Mouse (Mus musculus) kidney, embryonic 15.5 days (tissue): Measurements from ENCODE around the gene Fen1. TPM values are rescaled to one million over a fixed set of nuclear protein-coding genes. Genes with fewer than 3 reads are reported as not detected.
"Not testable (repeated sequence)": the region's sequence is repeated elsewhere in the genome, so short reads cannot be mapped to it uniquely, and the experiment has no call there.

ENCODE experiments used
- ATAC-seq: fragments of 200-750 bp; cut with Nextera tagmentation; replicated peaks from 2 replicates; pipeline ENCODE4 v1.8.0; 2017; ENCODE audit warnings: moderate TSS enrichment; ENCODE audit not compliant: low FRiP score
- H3K27ac ChIP-seq: fragments of 300-500 bp; sonication (generic); 2 replicates; pipeline ENCODE4 v1.5.1; 2015; ENCODE audit warnings: mild to moderate bottlenecking, inconsistent platforms
- H3K27me3 ChIP-seq: fragments of 300-500 bp; sonication (generic); 2 replicates; pipeline ENCODE4 v1.6.1; 2015; ENCODE audit warnings: inconsistent platforms
- H3K36me3 ChIP-seq: fragments of 300-500 bp; sonication (generic); 2 replicates; pipeline ENCODE4 v1.6.1; 2015; ENCODE audit warnings: inconsistent platforms
- H3K4me1 ChIP-seq: fragments of 300-500 bp; sonication (generic); 2 replicates; pipeline ENCODE4 v1.6.1; 2015; ENCODE audit warnings: inconsistent platforms
- H3K4me2 ChIP-seq: fragments of 300-500 bp; sonication (generic); 2 replicates; pipeline ENCODE4 v1.6.1; 2015; ENCODE audit warnings: moderate library complexity, mild to moderate bottlenecking, inconsistent platforms
- H3K4me3 ChIP-seq: fragments of 300-500 bp; sonication (generic); replicated peaks from 2 replicates; pipeline ENCODE4 v1.5.1; 2015; ENCODE audit warnings: mild to moderate bottlenecking, inconsistent platforms
- H3K9ac ChIP-seq: fragments of 300-500 bp; sonication (generic); 2 replicates; pipeline ENCODE4 v1.6.1; 2015; ENCODE audit warnings: mild to moderate bottlenecking, inconsistent platforms
- H3K9me3 ChIP-seq: fragments of 300-500 bp; sonication (generic); replicated peaks from 2 replicates; pipeline ENCODE4 v1.6.1; 2016; ENCODE audit warnings: inconsistent platforms
- WGBS: fragments of 180-500 bp; shearing (Covaris S2); methylation state at CpG from one replicate; pipeline ENCODE4 v1.1.7; 2015; ENCODE audit warnings: mixed read lengths; 5-methylcytosine and 5-hydroxymethylcytosine counted together
- polyA plus RNA-seq: library from polyadenylated mRNA; unstranded; fragments of >200 nt; fragmentation: Nextera tagmentation; extraction: Ambion mirVana; gene quantifications from 2 replicates; pipeline ENCODE4 v1.2.1, GENCODE M21; 2015

Gene Fen1
- polyA plus RNA-seq, 1 experiment from 2014 or later = 111 TPM

GRCm38 (mm10) chr19:10173844-10174539, 30.0 kb downstream of the Fen1 start:
- Histone ChIP-seq H3K4me3 (no peak overlapping the region), H3K9ac (no peak overlapping the region), H3K27ac (no peak overlapping the region), H3K27me3 (no peaks in the 10 kb centered on the region), H3K4me1 (peaks cover 7% of the 10 kb centered on the region; the same call in 1 of the 2 replicates), H3K4me2 (no peak overlapping the region), H3K36me3 (no peaks in the 10 kb centered on the region), H3K9me3 (no peaks in the 10 kb centered on the region)
- 83% methylated on average over 7 of the region's 7 CpGs for WGBS
- ATAC-seq = no peak

- ATAC-seq = no peak
- Histone ChIP-seq H3K4me3 (no peak overlapping the region), H3K27ac (no peak overlapping the region), H3K36me3 (no peaks in the 10 kb centered on the region), H3K9me3 (no peaks in the 10 kb centered on the region), H3K9ac (no peak overlapping the region), H3K4me2 (no peak overlapping the region), H3K27me3 (no peaks in the 10 kb centered on the region), H3K4me1 (peaks cover 7% of the 10 kb centered on the region; the same call in 1 of the 2 replicates)
- 86% methylated on average over 5 of the region's 5 CpGs for WGBS
These were observed 30.8 kb downstream of the Fen1 start for GRCm38 (mm10) chr19:10173116-10173718.

GRCm38 (mm10) chr19:10171846-10172245, 32.1 kb downstream of the Fen1 start:
- no peaks in the 10 kb centered on the region for H3K36me3 ChIP-seq
- no peak overlapping the region for H3K4me3 ChIP-seq
- no peak overlapping the region for H3K9ac ChIP-seq
- H3K9me3 ChIP-seq = no peaks in the 10 kb centered on the region
- no peak for ATAC-seq
- H3K27ac ChIP-seq = no peak overlapping the region
- H3K4me2 ChIP-seq = no peak overlapping the region
- peaks cover under 1% of the 10 kb centered on the region; the same call in 1 of the 2 replicates for H3K4me1 ChIP-seq
- H3K27me3 ChIP-seq = no peaks in the 10 kb centered on the region

- Histone ChIP-seq H3K4me3 (no peak overlapping the region), H3K27me3 (no peaks in the 10 kb centered on the region), H3K4me2 (no peak overlapping the region), H3K4me1 (no peaks in the 10 kb centered on the region), H3K9me3 (no peaks in the 10 kb centered on the region), H3K9ac (no peak overlapping the region), H3K36me3 (no peaks in the 10 kb centered on the region), H3K27ac (no peak overlapping the region)
- ATAC-seq = no peak
- WGBS = 64% methylated on average over 7 of the region's 7 CpGs
These were observed 32.6 kb downstream of the Fen1 start for GRCm38 (mm10) chr19:10171359-10171758.

GRCm38 (mm10) chr19:10170466-10170865, 33.5 kb downstream of the Fen1 start:
- WGBS = 56% methylated on average over 1 of the region's 1 CpGs
- no peak for ATAC-seq

GRCm38 (mm10) chr19:10169692-10170330, 34.2 kb downstream of the Fen1 start:
- H3K9ac ChIP-seq, H3K27ac ChIP-seq, H3K4me1 ChIP-seq, H3K36me3 ChIP-seq, H3K4me2 ChIP-seq, H3K9me3 ChIP-seq, ATAC-seq, H3K4me3 ChIP-seq, H3K27me3 ChIP-seq: not testable (repeated sequence)
- 93% methylated on average over 3 of the region's 3 CpGs for WGBS

More at GRCm38 (mm10) chr19:10170466-10170865, 33.5 kb downstream of the Fen1 start:
- no peaks in the 10 kb centered on the region for H3K4me1 ChIP-seq
- H3K4me3 ChIP-seq = no peak overlapping the region
- no peaks in the 10 kb centered on the region for H3K36me3 ChIP-seq
- no peaks in the 10 kb centered on the region for H3K9me3 ChIP-seq
- no peaks in the 10 kb centered on the region for H3K27me3 ChIP-seq
- no peak overlapping the region for H3K4me2 ChIP-seq
- H3K9ac ChIP-seq = no peak overlapping the region
- no peak overlapping the region for H3K27ac ChIP-seq

- Histone ChIP-seq H3K4me2 (no peak overlapping the region), H3K36me3 (no peaks in the 10 kb centered on the region), H3K9me3 (no peaks in the 10 kb centered on the region), H3K4me1 (no peaks in the 10 kb centered on the region), H3K9ac (no peak overlapping the region), H3K27me3 (no peaks in the 10 kb centered on the region), H3K27ac (no peak overlapping the region), H3K4me3 (no peak overlapping the region)
- ATAC-seq = no peak
These were observed 34.8 kb downstream of the Fen1 start for GRCm38 (mm10) chr19:10169179-10169578.

- no peaks in the 10 kb centered on the region for H3K27me3 ChIP-seq
- WGBS = 85% methylated on average over 3 of the region's 3 CpGs
- no peak for ATAC-seq
- no peak overlapping the region for H3K9ac ChIP-seq
- H3K27ac ChIP-seq = no peak overlapping the region
- no peaks in the 10 kb centered on the region for H3K36me3 ChIP-seq
- no peaks in the 10 kb centered on the region for H3K4me1 ChIP-seq
- H3K4me2 ChIP-seq = no peak overlapping the region
- H3K9me3 ChIP-seq = no peaks in the 10 kb centered on the region
- H3K4me3 ChIP-seq = no peak overlapping the region
These were observed 35.5 kb downstream of the Fen1 start for GRCm38 (mm10) chr19:10168441-10168840.

- H3K36me3 ChIP-seq = no peaks in the 10 kb centered on the region
- no peaks in the 10 kb centered on the region for H3K9me3 ChIP-seq
- H3K4me2 ChIP-seq = no peak overlapping the region
- no peak for ATAC-seq
- no peak overlapping the region for H3K27ac ChIP-seq
- no peaks in the 10 kb centered on the region for H3K4me1 ChIP-seq
- no peaks in the 10 kb centered on the region for H3K27me3 ChIP-seq
- WGBS = 70% methylated on average over 1 of the region's 1 CpGs
- no peak overlapping the region for H3K4me3 ChIP-seq
- no peak overlapping the region for H3K9ac ChIP-seq
These were observed 36.0 kb downstream of the Fen1 start for GRCm38 (mm10) chr19:10167951-10168350.

- Histone ChIP-seq H3K9ac (no peak overlapping the region), H3K27me3 (no peaks in the 10 kb centered on the region), H3K4me2 (no peak overlapping the region), H3K36me3 (no peaks in the 10 kb centered on the region), H3K4me1 (no peaks in the 10 kb centered on the region), H3K27ac (no peak overlapping the region), H3K9me3 (no peaks in the 10 kb centered on the region), H3K4me3 (no peak overlapping the region)
- no peak for ATAC-seq
- WGBS = 73% methylated on average over 4 of the region's 4 CpGs
These were observed 36.9 kb downstream of the Fen1 start for GRCm38 (mm10) chr19:10167112-10167511.

- H3K4me2 ChIP-seq, ATAC-seq: not testable (repeated sequence)
- 89% methylated on average over 4 of the region's 4 CpGs for WGBS
These were observed 38.0 kb downstream of the Fen1 start for GRCm38 (mm10) chr19:10165928-10166327.

GRCm38 (mm10) chr19:10163896-10164295, 40.1 kb downstream of the Fen1 start:
- no peaks in the 10 kb centered on the region for H3K27me3 ChIP-seq
- no peak for ATAC-seq
- H3K4me1 ChIP-seq = no peaks in the 10 kb centered on the region
- H3K9me3 ChIP-seq = no peaks in the 10 kb centered on the region
- no peak overlapping the region for H3K9ac ChIP-seq
- H3K4me2 ChIP-seq = no peak overlapping the region
- no peak overlapping the region for H3K4me3 ChIP-seq
- H3K36me3 ChIP-seq = no peaks in the 10 kb centered on the region
- no peak overlapping the region for H3K27ac ChIP-seq
- 85% methylated on average over 3 of the region's 3 CpGs for WGBS

More at GRCm38 (mm10) chr19:10165928-10166327, 38.0 kb downstream of the Fen1 start:
- H3K27me3 ChIP-seq, H3K4me1 ChIP-seq, H3K4me3 ChIP-seq, H3K9ac ChIP-seq, H3K27ac ChIP-seq, H3K9me3 ChIP-seq, H3K36me3 ChIP-seq: not testable (repeated sequence)
